Mouse (Mus musculus) liver, postnatal 0 days (tissue): Measurements from ENCODE around the gene Csnk1g2. TPM values are rescaled to one million over a fixed set of nuclear protein-coding genes. Genes with fewer than 3 reads are reported as not detected.

Experiments
- ATAC-seq: fragments of 200-750 bp; cut with Nextera tagmentation; 2 replicates; pipeline ENCODE4 v1.8.0; 2017; ENCODE audit warnings: mild to moderate bottlenecking, moderate library complexity
- DNase-seq: peaks from one replicate; pipeline ENCODE4 v3.0.0-alpha.2; 2016
- H3K27ac ChIP-seq: fragments of 300-500 bp; sonication (generic); 2 replicates; pipeline ENCODE4 v1.5.1; 2014; ENCODE audit warnings: antibody characterized with exemption, moderate library complexity, mild to moderate bottlenecking, low read depth
- H3K27me3 ChIP-seq: fragments of 300-500 bp; sonication (generic); 2 replicates; pipeline ENCODE4 v1.6.1; 2014; ENCODE audit warnings: low read length, control low read depth, mixed read lengths; ENCODE audit not compliant: insufficient read depth
- H3K36me3 ChIP-seq: fragments of 300-500 bp; sonication (generic); replicated peaks from 2 replicates; pipeline ENCODE4 v1.6.1; 2014; ENCODE audit warnings: mild to moderate bottlenecking, control low read depth, low read length, moderate library complexity, mixed read lengths; ENCODE audit not compliant: insufficient read depth
- H3K4me1 ChIP-seq: fragments of 300-500 bp; sonication (generic); 2 replicates; pipeline ENCODE4 v1.6.1; 2014; ENCODE audit warnings: antibody characterized with exemption, mild to moderate bottlenecking, control low read depth; ENCODE audit not compliant: insufficient read depth
- H3K4me2 ChIP-seq: fragments of 300-500 bp; sonication (generic); 2 replicates; pipeline ENCODE4 v1.6.1; 2014; ENCODE audit warnings: low read depth, mild to moderate bottlenecking, low read length, moderate library complexity, mixed read lengths
- H3K4me3 ChIP-seq: fragments of 300-500 bp; sonication (generic); 2 replicates; pipeline ENCODE4 v1.5.1; 2014; ENCODE audit warnings: low read depth, low read length
- H3K9ac ChIP-seq: fragments of 300-500 bp; sonication (generic); replicated peaks from 2 replicates; pipeline ENCODE4 v1.6.1; 2014; ENCODE audit warnings: mild to moderate bottlenecking, moderate library complexity
- H3K9me3 ChIP-seq: fragments of 300-500 bp; sonication (generic); 2 replicates; pipeline ENCODE4 v1.6.1; 2016; ENCODE audit warnings: mild to moderate bottlenecking, control low read depth, low read length, mixed read lengths
- CTCF ChIP-seq: sonication (generic); IDR thresholded peaks from 2 replicates; pipeline ENCODE4 v1.5.1; 2016; ENCODE audit warnings: antibody characterized with exemption, low read depth
- EP300 ChIP-seq: IDR thresholded peaks from 2 replicates; pipeline ENCODE4 v1.6.1; 2016; ENCODE audit warnings: antibody characterized with exemption, low read depth, mild to moderate bottlenecking
- WGBS: fragments of 180-500 bp; shearing (Covaris S2); extraction: QIAGEN DNeasy Blood & Tissue Kit; methylation state at CpG from one replicate; pipeline ENCODE4 v1.1.7; 2014; ENCODE audit not compliant: insufficient replicate concordance; 5-methylcytosine and 5-hydroxymethylcytosine counted together
- polyA plus RNA-seq: library from polyadenylated mRNA; unstranded; fragments of >200 nt; fragmentation: Nextera tagmentation; extraction: Ambion mirVana; gene quantifications from 2 replicates; pipeline ENCODE4 v1.2.1, GENCODE M21; 2015

Gene Csnk1g2
- polyA plus RNA-seq, result 41.4 and 45.8 TPM in 2 replicates

GRCm38 (mm10) chr10:80622661-80623456 is at the start of gene Csnk1g2:
Csnk1g2 (plus strand) TSS chr10:80622838.
- peak; percentile 40; the same call in 1 of the 2 replicates for TF ChIP-seq CTCF
- TF ChIP-seq EP300, result no peak
- peak within 1 kb of the TSS; percentile 87 for H3K9ac ChIP-seq
- H3K36me3 ChIP-seq, result no peaks in the 10 kb centered on the region
- 6% methylated on average over 59 of the region's 85 CpGs for WGBS
- peak within 1 kb of the TSS; percentile 74 for H3K4me2 ChIP-seq
- peak within 1 kb of the TSS; percentile 94 for H3K27ac ChIP-seq
- H3K9me3 ChIP-seq, result no peaks in the 10 kb centered on the region
- no peaks in the 10 kb centered on the region for H3K27me3 ChIP-seq
- peak within 1 kb of the TSS; percentile 76 for H3K4me3 ChIP-seq
- ATAC-seq, result peak; percentile 27
- H3K4me1 ChIP-seq, result peaks cover 45% of the 10 kb centered on the region
- peak; percentile 81 for DNase-seq

- DNase-seq (no peak), ATAC-seq (no peak)
- WGBS, result 65% methylated on average over 9 of the region's 9 CpGs
- Histone ChIP-seq H3K4me3 (no peak overlapping the region), H3K9ac (peak overlapping the region; percentile 81; the same call in 1 of the 2 replicates), H3K4me2 (peak overlapping the region; percentile 99), H3K27me3 (no peaks in the 10 kb centered on the region), H3K27ac (peak overlapping the region; percentile 91), H3K4me1 (peaks cover 85% of the 10 kb centered on the region), H3K36me3 (no peaks in the 10 kb centered on the region), H3K9me3 (no peaks in the 10 kb centered on the region)
- TF ChIP-seq CTCF, result no peak
- TF ChIP-seq EP300, result no peak
Observed at GRCm38 (mm10) chr10:80573944-80574343, 48.7 kb upstream of the Csnk1g2 start.

DNA sequence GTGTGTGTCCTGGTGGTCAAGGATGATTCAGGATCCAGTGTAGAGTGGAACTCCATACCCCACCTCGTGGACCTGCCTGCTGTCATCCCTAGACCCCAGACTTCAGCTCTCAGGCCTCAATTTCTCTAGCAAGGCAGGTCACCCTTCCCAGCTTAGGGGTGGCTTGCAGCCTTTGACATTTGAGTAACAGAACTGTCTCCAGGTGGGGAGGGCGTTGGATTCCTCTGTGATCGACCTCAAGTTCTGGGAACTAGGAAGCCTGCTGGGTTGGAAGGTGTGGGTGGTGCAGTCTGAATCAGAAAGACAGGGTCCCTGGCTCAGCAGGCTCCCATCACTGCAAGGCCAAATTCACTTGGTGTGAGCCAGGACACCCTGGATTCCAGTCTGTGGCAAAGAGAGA is 47.7 kb upstream of the Csnk1g2 start:
- Histone ChIP-seq H3K4me3 (peak overlapping the region; percentile 86), H3K27ac (no peak overlapping the region)
- WGBS, result 67% methylated on average over 3 of the region's 3 CpGs

DNA sequence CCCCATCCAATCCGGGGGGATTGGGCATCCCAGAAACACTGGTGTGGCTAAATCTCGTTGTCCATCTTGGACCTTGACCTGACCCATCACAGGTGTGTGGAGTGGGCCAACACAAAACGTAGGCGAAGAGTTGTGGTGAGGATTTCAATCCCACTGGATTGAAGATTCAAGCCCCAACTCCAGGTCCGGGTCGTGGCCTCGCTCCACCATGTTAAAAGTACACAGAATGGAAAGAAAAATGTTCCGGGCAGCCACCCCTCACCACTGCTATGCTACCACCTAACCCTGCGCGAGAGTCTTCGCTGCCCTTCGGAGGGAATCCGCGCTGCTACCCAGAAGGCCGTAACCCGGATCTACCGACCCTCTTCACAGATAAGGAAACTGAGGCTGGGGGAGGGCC is 46.7 kb upstream of the Csnk1g2 start:
- Histone ChIP-seq H3K27ac (peak overlapping the region; percentile 41; the same call in 1 of the 2 replicates), H3K4me2 (peak overlapping the region; percentile 99), H3K4me1 (peaks cover 75% of the 10 kb centered on the region), H3K4me3 (peak overlapping the region; percentile 86), H3K9ac (peak overlapping the region; percentile 81), H3K9me3 (no peaks in the 10 kb centered on the region), H3K36me3 (no peaks in the 10 kb centered on the region), H3K27me3 (no peaks in the 10 kb centered on the region)
- DNase-seq (no peak), ATAC-seq (no peak)
- no peak for TF ChIP-seq EP300
- 7% methylated on average over 17 of the region's 17 CpGs for WGBS

More for the DNA sequence above, 47.7 kb upstream of the Csnk1g2 start:
- no peaks in the 10 kb centered on the region for H3K36me3 ChIP-seq
- ATAC-seq, result no peak
- peak overlapping the region; percentile 81 for H3K9ac ChIP-seq
- H3K4me2 ChIP-seq, result peak overlapping the region; percentile 99
- TF ChIP-seq EP300 (no peak), CTCF (no peak)
- no peak for DNase-seq
- H3K27me3 ChIP-seq, result no peaks in the 10 kb centered on the region
- no peaks in the 10 kb centered on the region for H3K9me3 ChIP-seq
- H3K4me1 ChIP-seq, result peaks cover 85% of the 10 kb centered on the region

GRCm38 (mm10) chr10:80576351-80577194 is 46.1 kb upstream of the Csnk1g2 start:
- Histone ChIP-seq H3K4me2 (peak overlapping the region; percentile 99), H3K27ac (peak overlapping the region; percentile 85), H3K27me3 (no peaks in the 10 kb centered on the region), H3K4me3 (peak overlapping the region; percentile 86), H3K4me1 (peaks cover 69% of the 10 kb centered on the region), H3K9ac (peak overlapping the region; percentile 81), H3K9me3 (no peaks in the 10 kb centered on the region), H3K36me3 (no peaks in the 10 kb centered on the region)
- 0% methylated on average over 53 of the region's 96 CpGs for WGBS
- peak; percentile 85 for DNase-seq
- no peak for ATAC-seq
- TF ChIP-seq CTCF, result 0 out of 2 replicates have a peak, but pooled peaks have one; percentile 10
- TF ChIP-seq EP300, result no peak
